In genomic region chr7:27355745-27356240, GRCm38 (mm10) we compare ENCODE assay signal across 8 mouse cellular contexts. TPM values are rescaled to one million over a fixed set of nuclear protein-coding genes. Genes with fewer than 3 reads are reported as not detected.
A peak's percentile ranks its signal among the peaks of the same experiment; 100 is the strongest.
DNase-seq lines count a peak whose midpoint lies in the region; ATAC-seq lines count a peak whose summit lies in the region.

TSS of gene Shkbp1 (minus strand) at chr7:27356019.

- peak; percentile 87 for DNase-seq in layer of hippocampus, adult 11-12 months (ENCODE audit: low spot score)
- no peak for DNase-seq in layer of hippocampus, adult 9-10 months (ENCODE audit: low spot score)
- DNase-seq in embryo, embryonic 10.5 days (ENCODE audit: low spot score) = peak; percentile 96
- DNase-seq in gastrocnemius, postnatal 14 days = peak; percentile 85
- peak; percentile 96 for DNase-seq in induced T-regulatory cell, adult 2 months (ENCODE audit: low read depth)
- DNase-seq in left cerebral cortex, postnatal 14 days (ENCODE audit: low spot score in 2 of 2) = peak; percentile 87 to 92
- DNase-seq in right cerebral cortex, postnatal 36 days (ENCODE audit: low spot score in 2 of 2) = peak; percentile 77 to 84

- peak; percentile 92 for ATAC-seq in megakaryocyte-erythroid progenitor cell, adult 5-6 weeks (replicated peaks; ENCODE audit: low FRiP score, low TSS enrichment, poor library complexity, severe bottlenecking)

- intact Hi-C loops in gastrocnemius, postnatal 14 days (cut with DNase I; ENCODE audit: low total_unique reads) = no loop called here
- intact Hi-C loops in left cerebral cortex, postnatal 14 days (cut with DNase I) = no loop called here

RNA-seq across cellular contexts. Expression of gene Shkbp1, which starts in this region (rescaled TPM):
- total RNA-seq in gastrocnemius, postnatal 14 days (2021) = 1 to 10 TPM; 3.5 to 5.3 TPM
- total RNA-seq in left cerebral cortex, postnatal 14 days (2021) = 10 to 100 TPM; 22.2 to 27.4 TPM
- total RNA-seq in megakaryocyte-erythroid progenitor cell, adult 5-6 weeks (2014; fragmentation: Nextera tagmentation) = 39.2 and 72.7 TPM in 2 replicates
- 20.6 and 35.1 TPM in 2 replicates for total RNA-seq in megakaryocyte-erythroid progenitor cell, adult 5-6 weeks (2017)
